Mouse (Mus musculus): ENCODE results near the gene Snd1.

DNA sequence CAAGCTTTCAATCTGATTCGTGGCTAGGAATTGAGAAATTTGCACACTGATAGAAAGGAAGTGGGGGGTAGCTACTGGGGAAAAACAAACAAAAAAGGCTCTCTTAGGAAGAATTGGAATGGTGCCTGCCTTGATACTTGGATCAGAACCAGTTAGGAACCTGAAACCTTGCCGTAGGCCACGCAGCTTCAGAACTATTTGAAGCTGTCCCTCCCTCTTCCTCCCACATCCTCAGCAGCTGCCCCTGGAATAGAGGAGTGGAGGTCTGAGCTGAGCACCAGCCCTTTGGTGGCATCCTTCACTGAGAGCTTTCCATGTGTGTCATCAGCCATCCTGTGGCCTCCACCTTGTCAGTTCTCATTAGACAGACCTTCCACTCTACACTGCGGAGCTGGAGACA, 370.7 kb downstream of the Snd1 start:
- no peak for TF ChIP-seq CTCF (IDR thresholded peaks at IDR 0.05)
- no peak for TF ChIP-seq EP300 (IDR thresholded peaks at IDR 0.05)

Data from lung, postnatal 0 days (tissue).